Mouse (Mus musculus) bone marrow macrophage, adult 2 months (primary cell): ENCODE measurements around the gene Ankrd33b. TPM values are rescaled to one million over a fixed set of nuclear protein-coding genes. Genes with fewer than 3 reads are reported as not detected.

ENCODE experiments used
- H3K27ac ChIP-seq: 2 replicates; pipeline ENCODE4 v1.5.1; 2012; ENCODE audit warnings: low read depth, low read length; ENCODE audit not compliant: insufficient read depth
- H3K4me1 ChIP-seq: 2 replicates; pipeline ENCODE4 v1.6.1; 2012; ENCODE audit warnings: low read length; ENCODE audit not compliant: control insufficient read depth, insufficient read depth
- H3K4me3 ChIP-seq: 2 replicates; pipeline ENCODE4 v1.5.1; 2012; ENCODE audit warnings: mild to moderate bottlenecking, low read length, moderate library complexity; ENCODE audit not compliant: insufficient read depth
- CTCF ChIP-seq: IDR thresholded peaks from 2 replicates; pipeline ENCODE4 v1.5.1; 2012; ENCODE audit warnings: low read depth, mild to moderate bottlenecking, low read length, moderate library complexity
- POLR2A ChIP-seq: IDR thresholded peaks from 2 replicates; pipeline ENCODE4 v1.6.1; 2012; ENCODE audit warnings: mild to moderate bottlenecking, low read depth, low read length, borderline replicate concordance
- polyA plus RNA-seq: library from polyadenylated mRNA; stranded (reverse); fragments of >200 nt; gene quantifications from 2 replicates; pipeline ENCODE4 v1.2.4, GENCODE M21; 2012; ENCODE audit not compliant: missing spikeins, insufficient read depth, insufficient read length

The Ankrd33b gene
- 7.8 and 9.5 TPM in 2 replicates for polyA plus RNA-seq

- H3K4me3 ChIP-seq = peak within 1 kb of the TSS; percentile 92
- TF ChIP-seq POLR2A = 0 out of 2 replicates have a peak, but pooled peaks have one; percentile 3
- TF ChIP-seq CTCF = no peak
- no peak within 1 kb of the TSS for H3K27ac ChIP-seq
- H3K4me1 ChIP-seq = peaks cover 17% of the 10 kb centered on the region
Observed at GRCm38 (mm10) chr15:31367481-31368200, at the start of gene Ankrd33b. TSS of gene Ankrd33b (minus strand) at chr15:31367726.

- Histone ChIP-seq H3K27ac (no peak overlapping the region), H3K4me1 (peaks cover 35% of the 10 kb centered on the region), H3K4me3 (no peak overlapping the region)
- TF ChIP-seq POLR2A (no peak), CTCF (no peak)
Observed at GRCm38 (mm10) chr15:31415181-31415580, 47.7 kb upstream of the Ankrd33b start.

GRCm38 (mm10) chr15:31414179-31414898 is 46.8 kb upstream of the Ankrd33b start:
- H3K27ac ChIP-seq = no peak overlapping the region
- H3K4me3 ChIP-seq = no peak overlapping the region
- peaks cover 38% of the 10 kb centered on the region for H3K4me1 ChIP-seq
- TF ChIP-seq POLR2A = no peak
- no peak for TF ChIP-seq CTCF

- H3K4me3 ChIP-seq = no peak overlapping the region
- TF ChIP-seq CTCF (no peak), POLR2A (no peak)
- H3K4me1 ChIP-seq = peaks cover 41% of the 10 kb centered on the region
- no peak overlapping the region for H3K27ac ChIP-seq
Observed at GRCm38 (mm10) chr15:31413662-31414061, 46.1 kb upstream of the Ankrd33b start.

GRCm38 (mm10) chr15:31412933-31413332 is 45.4 kb upstream of the Ankrd33b start:
- Histone ChIP-seq H3K4me3 (no peak overlapping the region), H3K27ac (no peak overlapping the region), H3K4me1 (peaks cover 33% of the 10 kb centered on the region)
- no peak for TF ChIP-seq POLR2A
- TF ChIP-seq CTCF = no peak

GRCm38 (mm10) chr15:31412436-31412835 is 44.9 kb upstream of the Ankrd33b start:
- Histone ChIP-seq H3K4me1 (peaks cover 30% of the 10 kb centered on the region), H3K4me3 (no peak overlapping the region), H3K27ac (no peak overlapping the region)
- no peak for TF ChIP-seq CTCF
- no peak for TF ChIP-seq POLR2A

GRCm38 (mm10) chr15:31407490-31407889 is 40.0 kb upstream of the Ankrd33b start:
- Histone ChIP-seq H3K4me1 (peaks cover 15% of the 10 kb centered on the region), H3K27ac (no peak overlapping the region), H3K4me3 (no peak overlapping the region)
- TF ChIP-seq CTCF (no peak), POLR2A (no peak)

- Histone ChIP-seq H3K4me1 (peaks cover 15% of the 10 kb centered on the region), H3K27ac (no peak overlapping the region), H3K4me3 (no peak overlapping the region)
- TF ChIP-seq POLR2A (no peak), CTCF (no peak)
Observed at GRCm38 (mm10) chr15:31406881-31407280, 39.4 kb upstream of the Ankrd33b start.

- Histone ChIP-seq H3K4me3 (no peak overlapping the region), H3K27ac (no peak overlapping the region), H3K4me1 (peaks cover 3% of the 10 kb centered on the region)
- TF ChIP-seq CTCF (no peak), POLR2A (no peak)
Observed at GRCm38 (mm10) chr15:31404346-31404745, 36.8 kb upstream of the Ankrd33b start.
